Mouse (Mus musculus) CH12.LX (cell line): ENCODE results near the gene Ice2. TPM values are rescaled to one million over a fixed set of nuclear protein-coding genes. Genes with fewer than 3 reads are reported as not detected.
A peak's percentile ranks its signal among the peaks of the same experiment; 100 is the strongest.

Experiments used
- DNase-seq: peaks from one replicate; pipeline ENCODE4 v3.0.0-alpha.2; 2013; ENCODE audit errors: extremely low read depth
- H3K27ac ChIP-seq: 2 replicates; pipeline ENCODE4 v1.5.1; 2012; ENCODE audit warnings: low read depth, mild to moderate bottlenecking, control low read depth, moderate library complexity; ENCODE audit not compliant: insufficient read depth
- H3K27me3 ChIP-seq: replicated peaks from 2 replicates; pipeline ENCODE3; 2012; ENCODE audit warnings: inconsistent platforms
- H3K36me3 ChIP-seq, 2 experiments: replicated peaks in 1 of 2; 2 replicates each; pipeline versions ENCODE3 to v1.6.1; 2012; ENCODE audit warnings: inconsistent platforms in 1 of 2, low read length in 1 of 2, mild to moderate bottlenecking in 1 of 2, mixed read lengths in 1 of 2, moderate library complexity in 1 of 2; ENCODE audit not compliant: control insufficient read depth in 1 of 2, insufficient read depth in 1 of 2
- H3K4me1 ChIP-seq, 2 experiments: 2 replicates each; pipeline ENCODE4 v1.6.1; 2012; ENCODE audit warnings: inconsistent platforms in 1 of 2, moderate library complexity in 1 of 2; ENCODE audit not compliant: insufficient read depth in 2 of 2, control insufficient read depth in 1 of 2
- H3K4me2 ChIP-seq: 2 replicates; pipeline ENCODE4 v1.6.1; 2012; ENCODE audit warnings: low read depth, mild to moderate bottlenecking, control low read depth; ENCODE audit not compliant: poor library complexity, insufficient read depth, severe bottlenecking
- H3K4me3 ChIP-seq, 3 experiments: fragments of 150-350 bp in 1 of 3; sonication (generic) in 1 of 3; replicated peaks in 1 of 3; 2 replicates each; pipeline versions ENCODE3 to v1.5.1; 2011 to 2012; ENCODE audit warnings: low read depth in 2 of 3, low read length in 2 of 3, mild to moderate bottlenecking in 2 of 3, moderate library complexity in 2 of 3, control low read depth in 1 of 3, improper control_type of control experiment in 1 of 3, inconsistent platforms in 1 of 3, mixed read lengths in 1 of 3; ENCODE audit not compliant: poor library complexity in 1 of 3
- H3K79me2 ChIP-seq: replicated peaks from 2 replicates; pipeline ENCODE4 v1.6.1; 2012; ENCODE audit warnings: mild to moderate bottlenecking, moderate library complexity; ENCODE audit not compliant: control insufficient read depth, poor library complexity, insufficient read depth, severe bottlenecking; ENCODE audit errors: extremely low read depth
- H3K9ac ChIP-seq: 2 replicates; pipeline ENCODE4 v1.6.1; 2012; ENCODE audit warnings: low read depth, mild to moderate bottlenecking, control low read depth, moderate library complexity; ENCODE audit not compliant: insufficient read depth
- H3K9me3 ChIP-seq: replicated peaks from 2 replicates; pipeline ENCODE3; 2012; ENCODE audit warnings: low read length, inconsistent platforms, mixed read lengths
- BHLHE40 ChIP-seq: IDR thresholded peaks from 2 replicates; pipeline ENCODE4 v1.6.1; 2011; ENCODE audit warnings: mild to moderate bottlenecking, low read depth, low read length, improper control_type of control experiment
- CHD1 ChIP-seq: IDR thresholded peaks from 2 replicates; pipeline ENCODE4 v1.6.1; 2012; ENCODE audit warnings: low read depth, low read length, improper control_type of control experiment, inconsistent platforms
- CHD2 ChIP-seq: IDR thresholded peaks from 2 replicates; pipeline ENCODE4 v1.6.1; 2011; ENCODE audit warnings: low read length, improper control_type of control experiment
- CTCF ChIP-seq, 2 experiments: IDR thresholded peaks in 1 of 2; conservative IDR thresholded peaks in 1 of 2; 2 replicates each; pipeline ENCODE4 v1.5.1; 2011 to 2012; ENCODE audit warnings: low read depth in 2 of 2, low read length in 2 of 2, improper control_type of control experiment in 1 of 2, inconsistent platforms in 1 of 2, mild to moderate bottlenecking in 1 of 2, moderate library complexity in 1 of 2
- E2F4 ChIP-seq: IDR thresholded peaks from 2 replicates; pipeline ENCODE4 v1.6.1; 2011; ENCODE audit warnings: low read depth, low read length, improper control_type of control experiment; ENCODE audit not compliant: insufficient replicate concordance
- ELF1 ChIP-seq: IDR thresholded peaks from 2 replicates; pipeline ENCODE4 v1.6.1; 2014; ENCODE audit warnings: low read depth, mild to moderate bottlenecking, inconsistent platforms, low read length, improper control_type of control experiment
- EP300 ChIP-seq: IDR thresholded peaks from 2 replicates; pipeline ENCODE4 v1.6.1; 2011; ENCODE audit warnings: low read length, improper control_type of control experiment
- ETS1 ChIP-seq: conservative IDR thresholded peaks from 2 replicates; pipeline ENCODE4 v1.6.1; 2012; ENCODE audit warnings: low read depth, mild to moderate bottlenecking, inconsistent platforms, low read length, improper control_type of control experiment, moderate library complexity
- GABPA ChIP-seq: IDR thresholded peaks from 2 replicates; pipeline ENCODE4 v1.6.1; 2012; ENCODE audit warnings: low read depth, low read length, improper control_type of control experiment, inconsistent platforms; ENCODE audit not compliant: insufficient replicate concordance
- HCFC1 ChIP-seq: IDR thresholded peaks from 2 replicates; pipeline ENCODE4 v1.6.1; 2012; ENCODE audit warnings: low read depth, mild to moderate bottlenecking, inconsistent platforms, low read length, improper control_type of control experiment
- IRF4 ChIP-seq: IDR thresholded peaks from 2 replicates; pipeline ENCODE4 v1.6.1; 2014; ENCODE audit warnings: low read depth, mild to moderate bottlenecking, inconsistent platforms, low read length, improper control_type of control experiment
- JUN ChIP-seq: IDR thresholded peaks from 2 replicates; pipeline ENCODE4 v1.6.1; 2011; ENCODE audit warnings: low read depth, mild to moderate bottlenecking, low read length, improper control_type of control experiment, moderate library complexity; ENCODE audit not compliant: insufficient read depth
- JUND ChIP-seq: conservative IDR thresholded peaks from 2 replicates; pipeline ENCODE4 v1.6.1; 2011; ENCODE audit warnings: low read depth, low read length, improper control_type of control experiment
- KAT2A ChIP-seq: IDR thresholded peaks from 2 replicates; pipeline ENCODE4 v1.6.1; 2012; ENCODE audit warnings: low read length, improper control_type of control experiment, inconsistent platforms; ENCODE audit not compliant: insufficient replicate concordance
- MAFK ChIP-seq: IDR thresholded peaks from 2 replicates; pipeline ENCODE4 v1.6.1; 2011; ENCODE audit warnings: low read length, improper control_type of control experiment; ENCODE audit not compliant: insufficient replicate concordance
- MAX ChIP-seq: IDR thresholded peaks from 2 replicates; pipeline ENCODE4 v1.6.1; 2011; ENCODE audit warnings: low read length, improper control_type of control experiment
- MAZ ChIP-seq: IDR thresholded peaks from 2 replicates; pipeline ENCODE4 v1.6.1; 2012; ENCODE audit warnings: low read depth, mild to moderate bottlenecking, inconsistent platforms, low read length, improper control_type of control experiment, moderate library complexity
- MEF2A ChIP-seq: IDR thresholded peaks from 2 replicates; pipeline ENCODE4 v1.6.1; 2014; ENCODE audit warnings: low read depth, mild to moderate bottlenecking, inconsistent platforms, low read length, improper control_type of control experiment, borderline replicate concordance
- MXI1 ChIP-seq: IDR thresholded peaks from 2 replicates; pipeline ENCODE4 v1.6.1; 2011; ENCODE audit warnings: mild to moderate bottlenecking, low read depth, low read length, improper control_type of control experiment
- MYC ChIP-seq: IDR thresholded peaks from 2 replicates; pipeline ENCODE4 v1.6.1; 2011; ENCODE audit warnings: low read depth, mild to moderate bottlenecking, improper control_type of control experiment, low read length
- NELFE ChIP-seq: IDR thresholded peaks from 2 replicates; pipeline ENCODE4 v1.6.1; 2011; ENCODE audit warnings: low read depth, low read length, improper control_type of control experiment
- NRF1 ChIP-seq: IDR thresholded peaks from 2 replicates; pipeline ENCODE4 v1.6.1; 2014; ENCODE audit warnings: low read depth, mild to moderate bottlenecking, inconsistent platforms, low read length, improper control_type of control experiment, moderate library complexity
- PAX5 ChIP-seq: IDR thresholded peaks from 2 replicates; pipeline ENCODE4 v1.6.1; 2012; ENCODE audit warnings: low read length, inconsistent platforms, mixed read lengths
- POLR2A ChIP-seq: IDR thresholded peaks from 2 replicates; pipeline ENCODE4 v1.6.1; 2011; ENCODE audit warnings: low read depth, mild to moderate bottlenecking, improper control_type of control experiment, low read length
- POLR2AphosphoS2 ChIP-seq: IDR thresholded peaks from 2 replicates; pipeline ENCODE4 v1.6.1; 2011; ENCODE audit warnings: low read depth, low read length, improper control_type of control experiment
- RAD21 ChIP-seq: IDR thresholded peaks from 2 replicates; pipeline ENCODE4 v1.6.1; 2011; ENCODE audit warnings: low read depth, mild to moderate bottlenecking, low read length, improper control_type of control experiment, moderate library complexity
- RCOR1 ChIP-seq: conservative IDR thresholded peaks from 2 replicates; pipeline ENCODE4 v1.6.1; 2012; ENCODE audit warnings: low read depth, mild to moderate bottlenecking, inconsistent platforms, low read length, improper control_type of control experiment
- SIN3A ChIP-seq: IDR thresholded peaks from 2 replicates; pipeline ENCODE4 v1.6.1; 2012; ENCODE audit warnings: low read length, improper control_type of control experiment, inconsistent platforms
- SMC3 ChIP-seq: IDR thresholded peaks from 2 replicates; pipeline ENCODE4 v1.6.1; 2011; ENCODE audit warnings: low read depth, low read length, improper control_type of control experiment
- TBP ChIP-seq: conservative IDR thresholded peaks from 2 replicates; pipeline ENCODE4 v1.6.1; 2011; ENCODE audit warnings: low read depth, low read length, improper control_type of control experiment
- TCF12 ChIP-seq: IDR thresholded peaks from 2 replicates; pipeline ENCODE4 v1.6.1; 2014; ENCODE audit warnings: low read depth, mild to moderate bottlenecking, inconsistent platforms, low read length, improper control_type of control experiment
- UBTF ChIP-seq: IDR thresholded peaks from 2 replicates; pipeline ENCODE4 v1.6.1; 2012; ENCODE audit warnings: low read depth, mild to moderate bottlenecking, inconsistent platforms, low read length, improper control_type of control experiment, moderate library complexity
- USF1 ChIP-seq: IDR thresholded peaks from 2 replicates; pipeline ENCODE4 v1.6.1; 2014; ENCODE audit warnings: low read depth, mild to moderate bottlenecking, inconsistent platforms, low read length, improper control_type of control experiment
- USF2 ChIP-seq: conservative IDR thresholded peaks from 2 replicates; pipeline ENCODE4 v1.6.1; 2011; ENCODE audit warnings: low read depth, low read length, improper control_type of control experiment
- ZC3H11A ChIP-seq: IDR thresholded peaks from 2 replicates; pipeline ENCODE4 v1.6.1; 2012; ENCODE audit warnings: low read depth, mild to moderate bottlenecking, inconsistent platforms, low read length, improper control_type of control experiment
- ZKSCAN1 ChIP-seq: IDR thresholded peaks from 2 replicates; pipeline ENCODE4 v1.6.1; 2012; ENCODE audit warnings: low read depth, inconsistent platforms, low read length, improper control_type of control experiment, borderline replicate concordance
- ZMIZ1 ChIP-seq: IDR thresholded peaks from 2 replicates; pipeline ENCODE4 v1.6.1; 2012; ENCODE audit warnings: low read depth, mild to moderate bottlenecking, inconsistent platforms, low read length, improper control_type of control experiment
- ZNF384 ChIP-seq: IDR thresholded peaks from 2 replicates; pipeline ENCODE4 v1.6.1; 2012; ENCODE audit warnings: low read depth, low read length, improper control_type of control experiment, inconsistent platforms
- dilution Hi-C: fragments of 300-500 bp; cut with MboI; formaldehyde crosslinking; loops from 2 replicates; pipeline ENCODE4 v1.14.3; 2020; ENCODE audit warnings: low sequenced_read_pairs; ENCODE audit not compliant: extremely low pct_unique_long_range_greater_than_20kb, extremely low pct_ligation_motif_present
- in situ Hi-C: fragments of 300-500 bp; cut with MboI; formaldehyde crosslinking; loops from 3 replicates; pipeline ENCODE4 v1.14.3; 2019; ENCODE audit warnings: low sequenced_read_pairs, low pct_ligation_motif_present, low pct_unique_long_range_greater_than_20kb, mixed read lengths
- polyA plus RNA-seq: library from polyadenylated mRNA; unstranded; fragments of >175 nt; gene quantifications from 2 replicates; pipeline ENCODE4 v1.2.1, GENCODE M21; 2012; ENCODE audit warnings: low read depth; ENCODE audit not compliant: insufficient read length
- total RNA-seq, 2 experiments: library from RNA; depleted of rRNA; stranded (reverse); fragments of 300-350 nt in 1 of 2; fragments of >200 nt in 1 of 2; gene quantifications; 2 replicates each; pipeline ENCODE4 v1.2.3; 2012 to 2014

Gene Ice2
- total RNA-seq (2012; rRNA removed): 13.3 and 13.6 TPM in 2 replicates
- 23.1 and 28.2 TPM in 2 replicates for total RNA-seq (2014; rRNA removed)
- 14.9 and 15.8 TPM in 2 replicates for polyA plus RNA-seq

DNA sequence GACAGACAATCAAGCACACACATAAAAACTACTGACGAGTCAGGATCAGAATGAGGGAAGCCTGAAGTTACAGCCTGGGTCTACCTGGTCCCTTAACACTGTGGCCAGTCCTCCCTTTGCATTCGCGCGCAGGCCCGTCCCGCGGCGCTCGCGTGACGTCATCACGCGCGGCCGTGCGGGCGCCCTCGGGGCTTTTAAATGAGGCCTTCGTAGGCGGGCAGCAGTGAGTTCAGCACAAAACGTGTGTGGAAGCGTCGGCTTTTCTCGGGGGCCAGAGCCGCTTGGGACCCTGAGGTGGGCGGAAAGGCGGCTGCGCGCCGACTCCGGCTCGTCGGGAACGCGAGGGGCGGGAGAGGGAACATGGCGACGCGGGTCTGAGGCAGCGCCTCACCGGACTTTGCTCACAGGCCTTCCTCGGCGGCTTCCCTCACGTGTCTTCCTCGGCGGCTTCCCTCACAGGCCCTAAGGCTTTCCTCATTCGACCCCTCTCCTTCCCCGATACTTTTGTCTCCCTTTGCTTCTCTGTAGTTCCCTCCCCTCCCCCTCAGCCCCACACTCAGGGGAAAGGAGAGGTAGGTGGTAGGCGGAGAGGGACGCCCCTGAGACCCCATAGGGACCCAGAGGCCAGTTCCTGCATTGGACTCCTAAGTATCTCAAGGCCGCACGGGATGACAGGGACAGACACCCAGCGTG lies at the start of gene Ice2:
TSS of gene Ice2 (plus strand) at position 147 of the 693 bp plus-strand sequence.
- Histone ChIP-seq H3K79me2 (peaks cover 10% of the 10 kb centered on the region), H3K4me2 (peak within 1 kb of the TSS; percentile 68), H3K4me1 (peaks cover 6 to 36% of the 10 kb centered on the region in 2 experiments), H3K27ac (peak within 1 kb of the TSS; percentile 48; the same call in 1 of the 2 replicates), H3K9ac (peak within 1 kb of the TSS; percentile 87), H3K9me3 (no peaks in the 10 kb centered on the region), H3K36me3 (peaks cover 0 to 12% of the 10 kb centered on the region in 2 experiments), H3K4me3 (peak within 1 kb of the TSS; percentile 75 to 86 (median 78)), H3K27me3 (no peaks in the 10 kb centered on the region)
- peak; percentile 72 for DNase-seq
- dilution Hi-C loops (no loop called here), in situ Hi-C loops (no loop called here)
- TF ChIP-seq SMC3 (no peak), USF1 (no peak), ZC3H11A (no peak), TBP (peak; percentile 75), JUND (0 out of 2 replicates have a peak, but pooled peaks have one; percentile 30), MAX (0 out of 2 replicates have a peak, but pooled peaks have one; percentile 52), MAFK (no peak), ELF1 (0 out of 2 replicates have a peak, but pooled peaks have one; percentile 33), ZNF384 (no peak), MYC (0 out of 2 replicates have a peak, but pooled peaks have one; percentile 48), RAD21 (no peak), UBTF (0 out of 2 replicates have a peak, but pooled peaks have one; percentile 47), CTCF (conservative IDR thresholded peaks at IDR 0.05 in 1 of 2, IDR thresholded peaks at IDR 0.05 in 1 of 2; ENCODE audit: low read depth in 2 of 2, low read length in 2 of 2) (no peak), ZMIZ1 (peak; percentile 73), MAZ (no peak), MEF2A (no peak), NRF1 (peak; percentile 78), ZKSCAN1 (no peak), MXI1 (peak; percentile 85), USF2 (no peak), JUN (no peak), CHD1 (no peak), POLR2A (peak; percentile 90; the same call in 1 of the 2 replicates), E2F4 (peak; percentile 87; the same call in 1 of the 2 replicates), SIN3A (peak; percentile 74; the same call in 1 of the 2 replicates), RCOR1 (no peak), KAT2A (0 out of 2 replicates have a peak, but pooled peaks have one; percentile 66), TCF12 (peak; percentile 84), ETS1 (no peak), PAX5 (no peak), GABPA (no peak), CHD2 (peak; percentile 47), EP300 (no peak), IRF4 (peak; percentile 25; the same call in 1 of the 2 replicates), POLR2AphosphoS2 (peak; percentile 51; the same call in 1 of the 2 replicates), HCFC1 (peak; percentile 79), NELFE (peak; percentile 89), BHLHE40 (peak; percentile 20)
